Mouse (Mus musculus): ENCODE measurements around the gene Iqcf6.

Iqcf6 gene

DNA sequence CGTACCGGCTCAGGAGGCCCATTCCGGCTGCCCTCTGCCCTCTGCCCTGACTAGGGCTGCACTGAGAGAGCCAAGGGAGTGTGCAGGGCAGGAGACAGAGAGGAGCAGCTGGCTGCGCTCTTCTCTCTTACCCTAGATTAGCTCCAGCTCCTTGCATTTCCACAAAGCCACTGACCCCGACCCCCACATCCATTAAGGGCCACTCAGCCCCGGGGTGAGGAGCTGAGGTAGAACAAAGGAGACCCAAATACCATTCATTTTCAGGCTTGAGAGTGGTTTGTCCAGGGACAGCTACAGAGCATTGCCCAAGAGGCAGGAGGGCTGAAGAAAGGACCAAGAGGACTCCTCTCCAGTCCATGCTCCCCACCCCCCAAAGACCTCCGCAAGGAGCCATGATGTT, 33.1 kb downstream of the Iqcf6 start:
- no peak for DNase-seq

DNA sequence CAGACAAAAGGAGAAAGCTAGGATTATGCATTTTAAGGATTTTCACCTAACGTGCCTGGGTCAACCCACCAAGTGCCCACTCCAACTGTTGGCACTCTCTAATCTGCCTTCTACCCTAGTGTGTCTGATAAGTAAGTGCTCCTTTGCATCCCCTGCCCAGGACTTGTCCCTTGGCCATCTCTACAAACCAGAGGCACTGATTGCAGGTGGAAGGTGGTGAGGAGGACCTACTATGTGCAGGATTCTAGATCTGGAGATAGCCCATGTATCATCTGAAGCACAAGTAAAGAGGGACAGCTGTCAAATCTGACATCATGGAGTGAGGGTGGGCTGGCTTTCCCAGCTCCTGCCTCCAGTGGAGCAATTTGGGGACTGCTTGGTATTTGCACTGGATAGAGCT, 33.6 kb downstream of the Iqcf6 start:
- no peak for DNase-seq

DNA sequence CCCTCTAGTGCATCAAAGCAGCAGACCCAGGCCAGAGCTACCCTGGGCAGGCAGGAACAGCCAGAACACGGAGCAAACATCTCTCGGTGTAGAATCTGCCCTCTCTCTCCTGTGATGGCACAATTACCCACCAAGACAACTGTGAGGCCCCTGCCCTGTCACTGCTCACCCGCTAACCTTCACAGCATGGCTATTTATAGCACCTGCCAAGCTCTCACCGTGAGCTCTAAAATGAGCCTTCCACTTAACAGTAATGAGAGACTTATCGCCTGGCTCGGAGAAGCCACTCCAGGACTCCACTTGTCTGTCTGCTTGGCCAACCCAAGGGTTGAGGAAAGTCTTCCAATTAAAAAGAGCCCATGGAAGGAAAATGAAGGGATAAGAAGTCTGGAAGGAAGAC, 36.8 kb downstream of the Iqcf6 start:
- DNase-seq = no peak

DNA sequence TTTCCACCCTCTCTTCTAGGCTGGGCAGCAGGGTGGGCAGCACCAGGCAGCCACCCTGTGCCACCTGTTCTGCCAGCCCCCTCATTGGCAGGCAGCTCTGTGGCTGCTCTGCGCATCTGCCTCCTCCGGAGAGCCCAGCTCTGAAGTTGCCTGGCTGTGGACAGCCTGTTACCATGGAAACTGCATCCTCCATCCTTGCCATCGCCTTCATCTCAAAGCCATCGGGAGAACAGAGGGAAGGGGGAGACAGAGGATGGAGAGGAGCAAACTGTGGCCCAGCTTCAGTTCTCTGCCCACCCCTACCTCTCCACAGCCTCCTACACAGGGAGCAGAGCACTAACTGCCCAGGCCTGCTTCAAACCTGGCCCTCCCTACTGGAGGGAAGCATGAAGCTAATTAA, 38.1 kb downstream of the Iqcf6 start:
- DNase-seq = no peak

DNA sequence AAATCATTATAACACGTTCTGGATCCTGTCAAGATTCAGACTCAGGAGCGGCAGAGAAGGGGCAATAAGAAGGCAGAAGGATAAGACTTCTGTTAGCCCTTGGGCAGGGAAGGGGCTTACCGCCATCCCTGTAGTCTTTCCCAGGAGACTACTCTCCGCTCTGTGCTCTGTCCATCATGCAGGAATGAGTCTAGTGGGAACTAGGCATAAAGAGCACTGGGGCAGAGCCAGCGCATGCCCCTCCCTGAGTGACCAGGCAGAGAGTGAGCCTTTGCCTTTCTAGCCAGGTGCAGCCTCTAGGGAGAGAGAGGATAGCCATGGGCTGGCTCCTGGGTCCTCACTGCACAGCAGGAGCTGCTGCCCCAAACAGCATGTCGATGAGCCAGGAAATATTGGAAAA, 38.5 kb downstream of the Iqcf6 start:
- no peak for DNase-seq

DNA sequence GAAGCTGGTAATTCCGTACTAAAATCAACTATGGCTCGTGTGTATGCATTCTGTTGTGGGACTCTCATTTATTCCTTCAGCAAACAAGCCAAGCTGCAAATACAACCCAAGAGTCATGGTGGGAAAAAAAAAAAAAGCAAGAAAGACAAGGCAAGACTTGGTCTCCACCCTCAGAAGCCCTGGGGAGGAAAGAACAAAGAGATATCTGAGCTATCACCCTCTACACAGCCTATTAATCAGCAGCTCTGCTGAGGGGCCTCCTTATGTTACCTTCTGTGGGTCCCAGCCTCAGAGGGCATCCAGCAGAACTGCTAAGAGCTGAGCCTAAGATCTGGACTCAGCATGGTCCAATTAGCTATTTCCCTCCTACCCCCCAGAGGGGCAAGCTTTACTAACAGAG, 47.5 kb downstream of the Iqcf6 start:
- no peak for DNase-seq

DNA sequence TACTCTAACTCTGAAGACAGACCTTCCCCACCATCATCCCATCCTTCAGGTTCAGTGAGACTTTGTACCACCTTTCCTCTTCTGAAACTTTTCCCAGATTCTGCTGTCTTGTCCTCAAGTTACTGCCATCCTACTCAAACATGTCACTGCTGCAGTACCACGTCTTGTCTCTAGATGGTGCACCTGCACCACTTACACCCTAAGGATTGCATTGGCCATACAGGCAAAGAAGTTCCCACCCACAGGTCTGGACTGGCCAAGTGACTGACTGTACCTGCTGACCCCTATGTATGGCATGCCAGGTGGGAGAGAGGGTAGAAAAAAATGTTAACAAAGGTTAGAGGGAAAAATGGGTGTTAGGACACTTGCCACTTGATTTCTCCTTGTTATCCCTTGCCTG, 49.1 kb downstream of the Iqcf6 start:
- peak; percentile 82 for DNase-seq

DNA sequence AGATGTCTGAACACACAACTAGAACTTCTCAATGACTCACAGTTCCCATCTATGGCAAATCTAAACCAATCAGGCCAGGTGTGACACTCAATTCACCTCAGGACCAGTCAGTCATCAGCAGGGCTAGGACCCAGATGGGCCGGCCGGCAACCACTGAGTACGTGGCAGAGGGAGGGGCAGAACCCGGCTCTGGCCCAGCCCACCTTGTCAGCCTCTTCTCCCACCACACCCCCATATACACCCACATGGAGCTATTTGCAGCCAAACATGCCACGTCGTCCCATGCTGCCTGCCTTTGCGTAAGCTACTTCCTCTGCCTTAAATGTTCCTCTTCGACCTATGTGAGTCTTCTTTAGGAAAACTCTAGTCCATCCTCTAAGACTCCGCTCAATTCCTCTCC, 49.6 kb downstream of the Iqcf6 start:
- DNase-seq = no peak

DNA sequence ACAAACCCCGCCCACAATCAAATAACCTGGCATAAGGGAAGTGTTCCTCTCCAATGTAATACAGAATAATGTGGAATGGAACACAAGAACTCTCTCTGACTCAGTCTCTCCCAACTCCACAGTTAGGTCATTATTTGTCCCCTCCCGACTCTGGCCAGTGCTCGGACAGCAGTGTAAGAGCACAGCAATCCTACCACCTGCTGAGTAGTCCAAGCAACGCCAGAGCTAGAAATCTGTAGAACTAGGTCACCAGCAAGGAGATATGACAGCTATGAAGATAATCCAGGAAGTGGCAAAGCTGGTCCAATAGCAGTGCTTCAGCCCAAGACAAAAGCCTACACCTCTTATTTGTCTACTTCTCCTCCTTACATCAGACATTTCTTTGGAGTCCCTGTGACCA, 50.2 kb downstream of the Iqcf6 start:
- DNase-seq = no peak
